Mouse (Mus musculus): Measurements from ENCODE around the gene Pfdn2.

Gene Pfdn2

DNA sequence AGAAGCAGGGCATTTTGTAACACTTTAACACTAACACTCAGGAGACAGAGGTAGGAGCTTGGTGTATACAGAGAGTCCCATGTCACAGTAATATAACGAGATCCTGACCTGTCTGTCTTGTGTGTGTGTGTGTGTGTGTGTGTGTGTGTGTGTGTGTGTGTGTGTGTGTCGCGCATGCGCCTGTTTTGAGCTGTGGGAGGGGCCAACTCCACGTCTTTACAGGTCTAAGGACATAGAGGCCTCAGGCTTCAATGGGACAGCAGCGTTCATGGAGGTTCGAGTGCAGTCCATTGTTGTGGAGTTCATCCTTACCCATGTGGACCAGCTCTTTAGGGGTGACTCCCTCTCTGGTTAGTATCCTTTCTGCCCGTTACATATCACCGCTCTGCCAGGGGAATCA lies 57.5 kb downstream of the Pfdn2 start:
- no peak for DNase-seq (ENCODE audit: low spot score in 2 of 2)

GRCm38 (mm10) chr1:171407263-171407662 lies 61.8 kb downstream of the Pfdn2 start:
- DNase-seq (ENCODE audit: low spot score in 2 of 2): no peak

Data from spleen, postnatal 14 days (tissue).